Comparison of ENCODE assay signal across 8 mouse cellular contexts in genomic region chr8:126979091-126979920, GRCm38 (mm10). TPM values are rescaled to one million over a fixed set of nuclear protein-coding genes. Genes with fewer than 3 reads are reported as not detected.
DNase-seq lines count a peak whose midpoint lies in the region; ATAC-seq and TF ChIP-seq lines count a peak whose summit lies in the region.

No protein-coding gene starts in this region.

- no peaks in the 10 kb centered on the region for H3K4me1 ChIP-seq in heart, embryonic 12.5 days (replicated peaks)
- peaks cover 0 to 7% of the 10 kb centered on the region in 2 experiments; a peak in 2 of 4 replicates for H3K4me1 ChIP-seq in liver, embryonic 14.5 days (replicated peaks; ENCODE audit: control insufficient read depth in 2 of 2, insufficient read depth in 2 of 2, low read length in 1 of 2)
- no peaks in the 10 kb centered on the region for H3K4me1 ChIP-seq in neural tube, embryonic 15.5 days

- TF ChIP-seq CTCF in liver, embryonic 14.5 days (IDR thresholded peaks at IDR 0.05; ENCODE audit: low read depth): no peak

- no peaks in the 10 kb centered on the region for H3K9me3 ChIP-seq in heart, embryonic 12.5 days (replicated peaks)
- H3K9me3 ChIP-seq in liver, embryonic 14.5 days (ENCODE audit: control insufficient read depth, low read length): no peaks in the 10 kb centered on the region
- no peaks in the 10 kb centered on the region for H3K9me3 ChIP-seq in neural tube, embryonic 15.5 days (replicated peaks)

- H3K4me3 ChIP-seq in heart, embryonic 12.5 days: peak overlapping the region; percentile 37
- peak overlapping the region; percentile 8 to 51; a peak in 2 of 4 replicates for H3K4me3 ChIP-seq in liver, embryonic 14.5 days (ENCODE audit: insufficient read depth in 1 of 2, low read depth in 2 of 2, low read length in 2 of 2)
- H3K4me3 ChIP-seq in neural tube, embryonic 15.5 days (replicated peaks): no peak overlapping the region

- peak overlapping the region; percentile 53 for H3K4me2 ChIP-seq in heart, embryonic 12.5 days
- H3K4me2 ChIP-seq in liver, embryonic 14.5 days (ENCODE audit: low read depth): peak overlapping the region; percentile 38
- H3K4me2 ChIP-seq in neural tube, embryonic 15.5 days: peak overlapping the region; percentile 40

- no peak for TF ChIP-seq EP300 in liver, embryonic 14.5 days (IDR thresholded peaks at IDR 0.05; ENCODE audit: low read depth)

- no peaks in the 10 kb centered on the region for H3K36me3 ChIP-seq in heart, embryonic 12.5 days
- H3K36me3 ChIP-seq in liver, embryonic 14.5 days (replicated peaks; ENCODE audit: control insufficient read depth, insufficient read depth, low read depth): no peaks in the 10 kb centered on the region
- H3K36me3 ChIP-seq in neural tube, embryonic 15.5 days: no peaks in the 10 kb centered on the region

- no peak for ATAC-seq in heart, embryonic 12.5 days (ENCODE audit: insufficient number of reproducible peaks, low FRiP score)
- no peak for ATAC-seq in liver, embryonic 14.5 days (ENCODE audit: insufficient read depth)
- ATAC-seq in neural tube, embryonic 15.5 days (ENCODE audit: low FRiP score): no peak

- DNase-seq in embryo, embryonic 10 days (ENCODE audit: low spot score): peak; percentile 28
- no peak for DNase-seq in embryo, embryonic 9.5 days (ENCODE audit: extremely low spot score)
- peak; percentile 62 for DNase-seq in adrenal gland, postnatal 14 days
- DNase-seq in liver, embryonic 14.5 days (ENCODE audit: low read depth in 3 of 3, low spot score in 3 of 3): no peak
- no peak for DNase-seq in spleen, postnatal 14 days (ENCODE audit: low spot score in 2 of 2)
- no peak for DNase-seq in c-Kit-positive CD71-positive TER-119-positive erythroid progenitor cells, embryonic 14.5 days (ENCODE audit: low spot score)

- no peak overlapping the region for H3K27ac ChIP-seq in heart, embryonic 12.5 days (ENCODE audit: poor library complexity, severe bottlenecking)
- no peak overlapping the region for H3K27ac ChIP-seq in liver, embryonic 14.5 days
- no peak overlapping the region for H3K27ac ChIP-seq in neural tube, embryonic 15.5 days (replicated peaks)

- WGBS in heart, embryonic 12.5 days: 24% methylated on average over 27 of the region's 27 CpGs
- WGBS in liver, embryonic 14.5 days (ENCODE audit: insufficient replicate concordance): 18% methylated on average over 27 of the region's 27 CpGs
- WGBS in neural tube, embryonic 15.5 days: 25% methylated on average over 27 of the region's 27 CpGs

- peaks cover 8% of the 10 kb centered on the region; the same call in 1 of the 2 replicates for H3K27me3 ChIP-seq in heart, embryonic 12.5 days (replicated peaks)
- H3K27me3 ChIP-seq in liver, embryonic 14.5 days (ENCODE audit: control insufficient read depth, insufficient read depth, low read length): peaks cover 3% of the 10 kb centered on the region
- H3K27me3 ChIP-seq in neural tube, embryonic 15.5 days (replicated peaks): peaks cover 13% of the 10 kb centered on the region

- no peak overlapping the region; the same call in 1 of the 2 replicates for H3K9ac ChIP-seq in heart, embryonic 12.5 days
- H3K9ac ChIP-seq in liver, embryonic 14.5 days (replicated peaks): no peak overlapping the region
- H3K9ac ChIP-seq in neural tube, embryonic 15.5 days (replicated peaks): no peak overlapping the region

RNA-seq across cellular contexts. Expression of gene Rbm34, which starts 8.4 kb away (rescaled TPM):
- 14.1 and 16.0 TPM in 2 replicates for total RNA-seq in adrenal gland, postnatal 14 days (2021)
- polyA plus RNA-seq in heart, embryonic 12.5 days (2016; fragmentation: Nextera tagmentation; extraction: Ambion mirVana): 16.8 and 17.9 TPM in 2 replicates
- polyA plus RNA-seq in liver, embryonic 14.5 days (2012; rRNA removed): 2.1 and 5.2 TPM in 2 replicates
- polyA plus RNA-seq in liver, embryonic 14.5 days (2014; fragmentation: Nextera tagmentation; extraction: Ambion mirVana): 9.6 and 11.2 TPM in 2 replicates
- 24.1 and 24.7 TPM in 2 replicates for polyA plus RNA-seq in neural tube, embryonic 15.5 days (2015; fragmentation: Nextera tagmentation; extraction: Ambion mirVana)

RNA-seq across cellular contexts. Expression of gene Tomm20, which starts 33.7 kb away (rescaled TPM):
- total RNA-seq in adrenal gland, postnatal 14 days (2021): 206 and 229 TPM in 2 replicates
- 211 TPM in 2 replicates for polyA plus RNA-seq in heart, embryonic 12.5 days (2016; fragmentation: Nextera tagmentation; extraction: Ambion mirVana)
- polyA plus RNA-seq in liver, embryonic 14.5 days (2012; rRNA removed): 18.2 and 44.0 TPM in 2 replicates
- polyA plus RNA-seq in liver, embryonic 14.5 days (2014; fragmentation: Nextera tagmentation; extraction: Ambion mirVana): 137 and 143 TPM in 2 replicates
- 225 and 227 TPM in 2 replicates for polyA plus RNA-seq in neural tube, embryonic 15.5 days (2015; fragmentation: Nextera tagmentation; extraction: Ambion mirVana)

Comparison
In these comparisons a context has a peak if more than half of its experiments do, and no peak if none do; other contexts are left out.
1. DNase-seq: peak in embryo, embryonic 10 days (single experiment) and adrenal gland, postnatal 14 days (single experiment); none in embryo, embryonic 9.5 days (single experiment), liver, embryonic 14.5 days (0 of 3), spleen, postnatal 14 days (0 of 2) and c-Kit-positive CD71-positive TER-119-positive erythroid progenitor cells, embryonic 14.5 days (single experiment).
2. Peak in every context shown above with its lines, with median percentiles within 50 percentile points of each other: H3K4me2 ChIP-seq.